Mouse (Mus musculus) forebrain, embryonic 12.5 days (tissue): ENCODE measurements around the gene Nav2. TPM values are rescaled to one million over a fixed set of nuclear protein-coding genes. Genes with fewer than 3 reads are reported as not detected.

Source experiments
- ATAC-seq: fragments of 200-750 bp; cut with Nextera tagmentation; 2 replicates; pipeline ENCODE4 v1.8.0; 2017; ENCODE audit warnings: moderate TSS enrichment; ENCODE audit not compliant: low FRiP score
- H3K27ac ChIP-seq: fragments of 300-500 bp; sonication (generic); 2 replicates; pipeline ENCODE4 v1.5.1; 2016; ENCODE audit warnings: mild to moderate bottlenecking
- H3K27me3 ChIP-seq: fragments of 300-500 bp; sonication (generic); 2 replicates; pipeline ENCODE4 v1.6.1; 2016; ENCODE audit warnings: mild to moderate bottlenecking
- H3K36me3 ChIP-seq: fragments of 300-500 bp; sonication (generic); replicated peaks from 2 replicates; pipeline ENCODE4 v1.6.1; 2016; ENCODE audit warnings: mild to moderate bottlenecking
- H3K4me1 ChIP-seq: fragments of 300-500 bp; sonication (generic); 2 replicates; pipeline ENCODE4 v1.6.1; 2016
- H3K4me2 ChIP-seq: fragments of 300-500 bp; sonication (generic); 2 replicates; pipeline ENCODE4 v1.6.1; 2016; ENCODE audit warnings: mild to moderate bottlenecking, moderate library complexity
- H3K4me3 ChIP-seq: fragments of 300-500 bp; sonication (generic); replicated peaks from 2 replicates; pipeline ENCODE4 v1.5.1; 2016; ENCODE audit warnings: mild to moderate bottlenecking
- H3K9ac ChIP-seq: fragments of 300-500 bp; sonication (generic); 2 replicates; pipeline ENCODE4 v1.6.1; 2016; ENCODE audit warnings: mild to moderate bottlenecking
- H3K9me3 ChIP-seq: fragments of 300-500 bp; sonication (generic); 2 replicates; pipeline ENCODE4 v1.6.1; 2016
- WGBS: fragments of 180-500 bp; shearing (Covaris S2); methylation state at CpG from one replicate; pipeline ENCODE4 v1.1.7; 2016; 5-methylcytosine and 5-hydroxymethylcytosine counted together
- polyA plus RNA-seq: library from polyadenylated mRNA; unstranded; fragments of >200 nt; fragmentation: Nextera tagmentation; extraction: Ambion mirVana; gene quantifications from 2 replicates; pipeline ENCODE4 v1.2.1, GENCODE M21; 2016

Nav2 gene
- polyA plus RNA-seq, 1 experiment from 2014 or later: 10.9 TPM

DNA sequence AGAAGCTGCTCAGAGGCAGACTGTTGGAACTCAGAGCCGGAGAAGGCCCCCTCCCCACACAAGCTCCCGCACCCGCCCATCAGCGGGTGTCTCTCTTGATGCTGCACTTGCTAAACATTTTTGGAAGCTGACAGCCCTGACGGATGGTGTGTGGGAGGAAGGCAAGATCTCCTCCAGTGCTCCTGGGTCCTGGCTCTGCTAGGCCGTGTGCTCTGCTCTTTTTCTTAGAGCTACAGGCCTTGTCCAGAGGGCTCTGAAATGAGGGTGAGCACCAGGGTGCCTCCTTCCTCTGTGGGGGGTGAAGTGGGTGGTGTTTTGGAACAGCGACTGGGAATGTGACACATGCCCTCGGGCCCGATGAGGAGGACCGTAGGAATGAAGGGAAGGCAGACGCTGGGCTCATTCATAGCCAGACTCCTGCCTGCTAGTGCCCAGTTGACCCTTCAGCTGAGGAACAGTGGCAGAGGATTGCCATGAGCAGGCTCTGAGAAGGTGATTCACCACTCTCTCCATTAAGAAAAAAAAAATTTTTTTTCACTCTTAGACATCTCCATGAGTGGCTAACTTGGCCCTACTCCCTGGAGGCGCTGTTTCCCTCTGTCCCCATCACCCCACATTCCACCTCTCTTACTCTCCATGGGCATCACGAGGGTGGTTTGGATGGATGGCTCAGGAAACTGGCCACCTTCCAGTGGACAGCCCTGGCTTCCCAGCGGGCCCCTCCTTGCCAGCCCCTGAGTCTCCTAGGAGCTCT, 340.0 kb downstream of the Nav2 start:
- H3K27me3 ChIP-seq: peaks cover 63% of the 10 kb centered on the region
- H3K9me3 ChIP-seq: no peaks in the 10 kb centered on the region
- no peak overlapping the region for H3K4me3 ChIP-seq
- whole genome bisulfite sequencing: 59% methylated on average over 14 of the region's 14 CpGs
- H3K36me3 ChIP-seq: no peaks in the 10 kb centered on the region
- H3K27ac ChIP-seq: no peak overlapping the region
- H3K9ac ChIP-seq: no peak overlapping the region
- H3K4me2 ChIP-seq: no peak overlapping the region
- ATAC-seq: no peak
- peaks cover 25% of the 10 kb centered on the region for H3K4me1 ChIP-seq

DNA sequence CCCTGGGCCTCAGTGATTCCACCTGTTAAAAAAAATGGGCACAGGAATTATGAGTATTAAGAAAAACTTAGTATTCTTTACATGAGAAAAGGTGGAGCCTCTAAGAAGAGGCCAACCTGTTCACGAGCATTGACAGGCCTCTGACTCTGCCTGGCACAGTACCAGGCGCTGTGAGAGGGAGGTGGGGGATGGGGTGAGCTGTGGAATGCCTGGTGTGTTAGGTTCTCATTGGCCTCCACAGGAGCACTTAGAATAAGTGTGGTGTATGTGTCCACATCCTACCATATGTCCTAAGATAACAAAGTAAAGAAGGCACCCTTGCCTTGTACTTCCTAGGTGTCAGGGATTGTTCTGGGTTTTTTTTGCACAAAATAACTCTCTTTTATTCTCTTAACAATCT, 340.9 kb downstream of the Nav2 start:
- Histone ChIP-seq H3K4me1 (peaks cover 25% of the 10 kb centered on the region), H3K36me3 (no peaks in the 10 kb centered on the region), H3K9me3 (no peaks in the 10 kb centered on the region), H3K27ac (no peak overlapping the region), H3K4me3 (no peak overlapping the region), H3K27me3 (peaks cover 53% of the 10 kb centered on the region), H3K4me2 (no peak overlapping the region), H3K9ac (no peak overlapping the region)
- WGBS: 78% methylated on average over 2 of the region's 2 CpGs
- no peak for ATAC-seq

DNA sequence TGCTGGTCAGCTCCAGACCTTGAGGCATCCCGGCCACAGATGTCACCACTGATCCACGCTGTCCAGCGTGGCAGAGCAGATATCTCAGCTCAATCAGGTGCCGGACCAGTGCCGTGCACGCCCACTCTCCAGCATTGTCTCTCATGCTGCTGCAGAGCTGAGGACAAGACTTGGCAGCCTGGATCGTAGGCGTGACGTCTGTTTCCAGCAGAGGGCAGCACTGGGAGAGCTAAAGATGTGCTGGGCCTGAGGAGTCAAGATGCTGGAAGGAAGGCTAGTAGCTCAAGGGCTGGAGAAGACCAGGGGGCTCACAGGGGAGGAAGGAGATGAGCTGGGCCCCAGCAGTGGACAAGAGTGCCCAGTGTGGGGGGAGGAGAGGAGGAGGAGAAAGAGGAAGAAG, 341.5 kb downstream of the Nav2 start:
- Histone ChIP-seq H3K27me3 (peaks cover 48% of the 10 kb centered on the region), H3K4me3 (no peak overlapping the region)
- 10% methylated on average over 9 of the region's 9 CpGs for WGBS

DNA sequence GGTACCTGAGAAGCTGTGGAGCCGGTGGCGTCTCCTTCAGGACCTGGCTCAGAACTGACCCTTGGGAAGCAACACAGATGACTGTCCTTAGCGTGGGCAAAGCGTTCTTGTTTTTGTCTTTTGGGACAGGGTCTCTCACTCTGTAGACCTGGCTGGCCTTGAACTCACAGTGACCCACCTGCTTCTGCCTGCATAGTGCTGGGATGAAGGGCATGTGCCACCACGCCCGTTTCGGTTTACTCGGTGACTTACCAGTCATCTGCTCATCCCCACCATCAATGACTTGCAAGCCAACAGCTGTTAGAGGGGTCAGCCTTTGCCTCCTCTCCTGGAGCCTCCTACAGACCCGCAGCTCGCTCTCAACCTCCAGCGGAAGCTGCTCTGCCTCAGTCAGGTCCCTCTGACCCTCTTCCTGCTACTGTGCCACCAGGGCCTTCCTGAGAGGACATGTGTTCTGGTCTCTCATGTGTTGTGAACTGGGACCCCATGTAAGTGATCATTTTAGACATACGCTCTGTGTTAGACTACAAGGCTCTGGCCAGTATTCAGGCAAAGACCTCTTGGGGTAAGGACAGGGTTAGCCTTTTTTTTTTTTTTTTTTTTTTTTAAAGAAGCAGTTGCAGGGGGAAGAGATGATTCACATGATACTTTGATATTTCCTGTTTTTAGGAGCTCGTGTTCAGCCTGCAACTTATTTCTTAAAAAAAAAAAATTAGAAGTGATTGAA, 342.2 kb downstream of the Nav2 start:
- WGBS: 91% methylated on average over 13 of the region's 13 CpGs
- Histone ChIP-seq H3K27ac (no peak overlapping the region), H3K9me3 (no peaks in the 10 kb centered on the region), H3K36me3 (no peaks in the 10 kb centered on the region), H3K4me1 (peaks cover 20% of the 10 kb centered on the region), H3K9ac (no peak overlapping the region), H3K4me2 (no peak overlapping the region), H3K27me3 (peaks cover 46% of the 10 kb centered on the region), H3K4me3 (no peak overlapping the region)
- no peak for ATAC-seq

More for the DNA sequence above, 341.5 kb downstream of the Nav2 start:
- 0 out of 2 replicates have a peak, but pooled peaks have one; percentile 6 for ATAC-seq
- H3K27ac ChIP-seq: no peak overlapping the region
- no peaks in the 10 kb centered on the region for H3K36me3 ChIP-seq
- H3K9ac ChIP-seq: no peak overlapping the region
- peaks cover 25% of the 10 kb centered on the region for H3K4me1 ChIP-seq
- no peaks in the 10 kb centered on the region for H3K9me3 ChIP-seq
- no peak overlapping the region for H3K4me2 ChIP-seq

DNA sequence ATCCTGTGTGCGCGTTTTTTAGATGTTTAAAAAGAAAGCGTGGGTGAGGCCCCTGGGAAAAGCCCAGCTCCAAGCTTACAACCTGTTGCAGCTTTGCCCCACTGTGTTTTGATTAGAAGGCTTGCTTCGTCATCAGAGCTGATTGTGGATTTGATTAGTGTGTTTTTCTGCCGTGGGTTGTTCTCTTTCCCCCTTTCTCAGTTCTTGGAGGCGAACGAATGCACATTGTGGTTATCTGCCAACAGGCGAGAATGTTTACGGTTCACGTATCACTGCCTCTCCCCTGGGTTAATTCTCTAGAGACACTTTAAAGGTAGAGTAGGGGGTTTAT, 342.8 kb downstream of the Nav2 start:
- peaks cover 44% of the 10 kb centered on the region for H3K27me3 ChIP-seq
- H3K9ac ChIP-seq: no peak overlapping the region
- no peaks in the 10 kb centered on the region for H3K36me3 ChIP-seq
- no peak overlapping the region for H3K27ac ChIP-seq
- no peak overlapping the region for H3K4me2 ChIP-seq
- WGBS: 81% methylated on average over 10 of the region's 10 CpGs
- peaks cover 19% of the 10 kb centered on the region for H3K4me1 ChIP-seq
- H3K9me3 ChIP-seq: no peaks in the 10 kb centered on the region
- H3K4me3 ChIP-seq: no peak overlapping the region
- no peak for ATAC-seq

DNA sequence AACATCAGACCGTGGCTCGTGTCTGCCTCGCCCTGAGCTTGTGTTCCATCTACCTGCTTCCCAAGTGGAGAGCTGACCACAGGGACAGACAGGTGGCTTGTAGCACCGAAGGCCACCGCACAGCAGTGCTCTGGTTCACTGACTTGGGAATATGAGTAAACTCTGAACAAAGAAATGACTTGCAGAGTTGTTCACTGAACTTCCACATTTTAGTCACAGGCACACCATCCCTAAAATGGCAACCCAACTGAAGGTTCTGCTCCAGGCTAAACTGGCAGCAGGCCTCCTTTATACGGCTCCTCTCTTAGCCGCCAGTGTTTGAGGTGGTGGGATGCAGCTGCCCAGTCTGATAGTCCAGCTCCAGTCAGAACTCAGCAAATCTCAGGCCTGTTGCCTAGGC, 343.9 kb downstream of the Nav2 start:
- H3K4me1 ChIP-seq: peaks cover 9% of the 10 kb centered on the region; the same call in 1 of the 2 replicates
- H3K36me3 ChIP-seq: no peaks in the 10 kb centered on the region
- no peak overlapping the region for H3K4me2 ChIP-seq
- H3K27ac ChIP-seq: no peak overlapping the region
- H3K27me3 ChIP-seq: peaks cover 32% of the 10 kb centered on the region
- H3K4me3 ChIP-seq: no peak overlapping the region
- no peak for ATAC-seq
- H3K9ac ChIP-seq: no peak overlapping the region
- no peaks in the 10 kb centered on the region for H3K9me3 ChIP-seq
- 94% methylated on average over 7 of the region's 7 CpGs for WGBS

DNA sequence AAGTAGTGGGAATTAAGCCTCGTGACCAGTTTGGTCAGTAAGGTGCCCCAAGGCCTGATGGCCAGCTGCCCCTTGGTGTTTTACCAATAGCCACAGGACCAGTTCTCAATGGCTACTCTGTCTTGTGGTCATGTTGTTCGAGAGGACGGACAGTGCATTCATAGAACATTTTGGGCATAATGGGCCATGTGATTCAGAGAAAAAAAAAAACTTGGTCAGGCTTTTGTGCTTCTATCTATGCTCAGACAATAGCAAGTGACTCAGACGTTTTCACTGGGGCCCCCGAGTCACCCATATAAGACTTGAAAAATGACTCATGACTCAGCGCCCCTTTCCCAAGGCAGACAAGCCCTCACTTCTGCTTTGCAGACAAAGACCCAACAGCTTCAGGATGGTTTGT, 344.4 kb downstream of the Nav2 start:
- Histone ChIP-seq H3K27ac (no peak overlapping the region), H3K4me1 (peaks cover 8% of the 10 kb centered on the region; the same call in 1 of the 2 replicates), H3K4me2 (no peak overlapping the region), H3K27me3 (peaks cover 27% of the 10 kb centered on the region), H3K36me3 (no peaks in the 10 kb centered on the region), H3K4me3 (no peak overlapping the region), H3K9ac (no peak overlapping the region), H3K9me3 (no peaks in the 10 kb centered on the region)
- ATAC-seq: no peak
- 61% methylated on average over 6 of the region's 6 CpGs for WGBS

DNA sequence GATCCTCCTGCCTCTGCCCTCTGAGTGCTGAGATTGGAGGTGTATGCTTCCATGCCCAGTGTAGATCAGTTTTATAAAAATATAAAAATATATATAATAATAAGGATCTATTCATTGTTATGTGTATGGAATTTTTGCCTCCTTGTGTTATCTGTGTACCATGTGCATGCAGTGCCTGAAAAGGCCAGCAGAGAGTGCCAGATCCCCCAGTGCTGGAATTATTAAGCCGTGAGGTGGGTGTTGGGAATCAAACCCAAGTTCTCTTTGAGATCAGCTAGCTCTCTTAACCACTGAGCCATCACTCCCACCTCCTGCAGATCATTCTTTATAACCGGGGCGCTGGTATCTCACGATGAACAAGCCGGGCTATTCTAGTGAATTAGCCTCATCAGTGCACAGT, 346.5 kb downstream of the Nav2 start:
- H3K9me3 ChIP-seq: no peaks in the 10 kb centered on the region
- WGBS: 90% methylated on average over 5 of the region's 5 CpGs
- H3K36me3 ChIP-seq: no peaks in the 10 kb centered on the region
- H3K27me3 ChIP-seq: peaks cover 6% of the 10 kb centered on the region; the same call in 1 of the 2 replicates
- no peak overlapping the region for H3K4me3 ChIP-seq
- no peak overlapping the region for H3K4me2 ChIP-seq
- H3K4me1 ChIP-seq: peaks cover 4% of the 10 kb centered on the region; the same call in 1 of the 2 replicates
- H3K27ac ChIP-seq: no peak overlapping the region
- no peak overlapping the region for H3K9ac ChIP-seq
- ATAC-seq: no peak

DNA sequence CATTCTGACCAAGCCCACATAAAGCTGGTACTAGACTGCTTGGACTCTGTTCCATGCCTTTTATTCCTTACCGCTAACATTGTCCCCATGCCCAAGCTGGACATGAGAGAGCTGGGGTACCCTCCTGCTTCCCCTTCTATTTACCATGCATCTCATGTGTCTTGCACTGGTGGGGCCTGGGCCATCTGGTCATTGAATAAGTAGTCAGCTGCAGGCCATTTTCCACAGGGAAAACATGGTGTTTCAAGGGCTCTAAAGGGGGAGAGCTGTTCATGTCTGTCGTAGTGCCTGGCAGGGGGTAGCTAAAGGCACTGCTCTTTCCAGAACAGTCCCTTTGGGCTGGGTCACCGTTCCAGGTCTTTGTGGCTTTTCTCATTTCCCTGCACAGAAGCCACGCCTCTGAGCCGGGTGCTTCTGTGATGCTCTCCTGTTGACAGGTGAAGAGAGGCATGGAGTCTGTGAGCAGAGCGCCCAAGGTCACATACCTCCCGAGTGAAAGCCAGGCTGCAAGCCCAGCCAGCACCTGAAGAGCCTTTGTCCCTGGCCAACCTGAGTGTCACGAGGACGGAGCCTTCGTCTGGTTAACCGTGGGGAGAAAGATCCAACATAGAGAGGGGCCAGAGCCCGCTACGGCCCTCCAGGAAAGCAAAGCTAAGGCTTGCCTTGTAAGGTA, 348.9 kb downstream of the Nav2 start:
- no peak overlapping the region for H3K9ac ChIP-seq
- H3K27ac ChIP-seq: no peak overlapping the region
- no peak for ATAC-seq

DNA sequence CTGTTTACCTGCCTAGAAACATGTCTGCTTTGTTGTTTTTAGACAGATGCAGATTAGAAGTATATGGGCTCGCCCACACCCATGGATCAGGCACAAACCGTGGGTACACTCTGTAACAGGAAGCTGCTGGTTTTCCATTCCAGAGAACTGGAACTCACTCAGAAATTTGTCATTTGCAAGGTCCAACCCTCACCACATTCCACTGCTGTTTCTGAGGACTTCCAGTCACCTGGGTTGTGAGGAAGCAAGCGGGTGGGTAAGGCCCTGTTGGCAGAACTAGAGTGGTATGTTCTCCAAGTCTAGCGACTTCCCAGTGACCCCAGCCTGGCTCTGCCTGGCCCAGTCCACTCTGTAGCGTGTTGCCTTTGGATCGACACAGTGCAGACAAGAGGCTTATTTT, 349.6 kb downstream of the Nav2 start:
- Histone ChIP-seq H3K4me2 (no peak overlapping the region), H3K4me1 (peaks cover 13% of the 10 kb centered on the region; the same call in 1 of the 2 replicates), H3K4me3 (no peak overlapping the region), H3K27ac (no peak overlapping the region), H3K9ac (no peak overlapping the region), H3K36me3 (no peaks in the 10 kb centered on the region), H3K9me3 (no peaks in the 10 kb centered on the region), H3K27me3 (peaks cover 4% of the 10 kb centered on the region; the same call in 1 of the 2 replicates)
- ATAC-seq: no peak
- WGBS: 88% methylated on average over 6 of the region's 6 CpGs

More for the DNA sequence above, 348.9 kb downstream of the Nav2 start:
- H3K27me3 ChIP-seq: peaks cover 4% of the 10 kb centered on the region; the same call in 1 of the 2 replicates
- H3K4me2 ChIP-seq: no peak overlapping the region
- H3K9me3 ChIP-seq: no peaks in the 10 kb centered on the region
- WGBS: 77% methylated on average over 13 of the region's 13 CpGs
- no peak overlapping the region for H3K4me3 ChIP-seq
- H3K36me3 ChIP-seq: no peaks in the 10 kb centered on the region
- H3K4me1 ChIP-seq: peaks cover 13% of the 10 kb centered on the region; the same call in 1 of the 2 replicates

DNA sequence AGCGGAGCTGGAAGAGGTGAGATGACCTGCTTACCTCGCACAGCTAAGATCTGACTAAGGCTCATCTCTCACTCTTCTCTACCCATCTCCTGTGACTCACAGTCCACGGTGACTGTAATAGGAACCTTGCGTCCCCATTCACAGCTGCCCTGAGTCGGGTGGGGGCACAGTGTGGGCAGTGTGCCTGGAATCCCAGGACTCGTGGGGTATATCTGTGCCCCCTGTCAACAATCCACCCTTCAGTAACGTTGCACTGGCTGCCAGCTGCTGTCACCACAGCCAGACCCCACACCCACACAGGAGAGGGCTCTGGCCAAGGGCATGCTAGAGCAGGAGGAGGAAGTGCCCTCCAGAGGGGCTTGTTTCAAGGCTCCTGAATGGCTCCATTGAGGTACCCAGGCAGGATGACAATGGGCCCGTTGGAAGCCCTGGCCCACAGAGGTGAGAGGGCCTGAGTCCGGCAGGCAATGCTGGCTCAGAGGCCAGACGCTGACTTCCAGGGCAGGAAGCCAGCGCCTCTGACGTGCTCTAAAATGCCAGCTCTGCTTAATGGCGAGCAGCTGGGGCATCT, 353.5 kb downstream of the Nav2 start:
- no peak overlapping the region for H3K27ac ChIP-seq
- no peak overlapping the region for H3K4me3 ChIP-seq
- no peaks in the 10 kb centered on the region for H3K36me3 ChIP-seq
- ATAC-seq: no peak
- peaks cover 13% of the 10 kb centered on the region; the same call in 1 of the 2 replicates for H3K4me1 ChIP-seq
- no peak overlapping the region for H3K4me2 ChIP-seq
- no peak overlapping the region for H3K9ac ChIP-seq
- H3K9me3 ChIP-seq: no peaks in the 10 kb centered on the region
- 75% methylated on average over 13 of the region's 13 CpGs for WGBS
- H3K27me3 ChIP-seq: peaks cover 4% of the 10 kb centered on the region; the same call in 1 of the 2 replicates

DNA sequence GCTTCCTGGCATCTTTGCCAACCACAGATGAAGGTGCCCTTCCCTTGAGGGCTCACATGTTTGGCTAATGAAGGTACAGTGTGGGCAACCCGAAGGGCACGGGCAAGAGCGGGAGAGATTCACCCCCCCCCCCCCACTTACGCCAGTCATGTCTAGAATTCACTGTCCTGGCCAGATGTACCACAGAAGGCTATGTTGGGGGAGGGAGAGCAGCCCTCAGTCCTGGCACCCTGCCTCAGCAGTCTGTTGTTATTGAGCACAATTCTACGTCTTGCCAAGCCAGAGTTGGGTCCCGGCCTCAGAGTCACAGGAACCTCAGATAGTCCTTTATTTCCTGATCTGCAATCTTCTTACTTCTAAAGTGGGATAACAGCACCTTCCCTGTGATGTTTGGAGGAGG, 357.9 kb downstream of the Nav2 start:
- H3K9me3 ChIP-seq: no peaks in the 10 kb centered on the region
- H3K4me1 ChIP-seq: peaks cover 3% of the 10 kb centered on the region; the same call in 1 of the 2 replicates
- H3K36me3 ChIP-seq: no peaks in the 10 kb centered on the region
- H3K4me3 ChIP-seq: no peak overlapping the region
- no peak for ATAC-seq
- WGBS: 92% methylated on average over 6 of the region's 6 CpGs
- H3K4me2 ChIP-seq: no peak overlapping the region
- no peak overlapping the region for H3K9ac ChIP-seq
- peaks cover 8% of the 10 kb centered on the region; the same call in 1 of the 2 replicates for H3K27me3 ChIP-seq
- H3K27ac ChIP-seq: no peak overlapping the region
